Mouse (Mus musculus): ENCODE results near the gene Atp6v1e1.
"Not testable (repeated sequence)": the region's sequence is repeated elsewhere in the genome, so short reads cannot be mapped to it uniquely, and the experiment has no call there.

Gene Atp6v1e1

GRCm38 (mm10) chr6:120822307-120822928 lies at the start of gene Atp6v1e1:
TSS of gene Atp6v1e1 (minus strand) at chr6:120822793.
- peak; percentile 96 for DNase-seq (ENCODE audit: low read depth, low spot score)

DNA sequence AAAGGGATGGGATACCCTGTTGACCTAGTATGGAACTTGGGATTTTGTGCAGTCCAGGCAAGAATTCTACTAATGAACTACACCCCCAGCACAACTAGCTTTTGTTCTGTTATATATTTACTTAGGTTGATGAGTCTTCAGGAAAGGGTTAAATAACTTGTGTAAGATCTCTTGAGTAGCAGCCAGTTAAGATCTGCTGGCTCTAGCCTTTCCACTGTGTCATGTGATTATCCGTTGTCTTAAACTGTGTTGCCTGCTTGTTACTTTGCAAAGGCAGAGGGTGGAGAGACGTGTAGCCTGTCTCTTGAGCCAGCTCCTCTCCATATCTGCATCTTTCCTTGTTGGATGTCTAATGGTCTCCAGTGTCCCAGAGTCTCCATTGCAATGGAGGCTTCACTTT lies 48.7 kb upstream of the Atp6v1e1 start:
- DNase-seq (ENCODE audit: low read depth, low spot score) = no peak

DNA sequence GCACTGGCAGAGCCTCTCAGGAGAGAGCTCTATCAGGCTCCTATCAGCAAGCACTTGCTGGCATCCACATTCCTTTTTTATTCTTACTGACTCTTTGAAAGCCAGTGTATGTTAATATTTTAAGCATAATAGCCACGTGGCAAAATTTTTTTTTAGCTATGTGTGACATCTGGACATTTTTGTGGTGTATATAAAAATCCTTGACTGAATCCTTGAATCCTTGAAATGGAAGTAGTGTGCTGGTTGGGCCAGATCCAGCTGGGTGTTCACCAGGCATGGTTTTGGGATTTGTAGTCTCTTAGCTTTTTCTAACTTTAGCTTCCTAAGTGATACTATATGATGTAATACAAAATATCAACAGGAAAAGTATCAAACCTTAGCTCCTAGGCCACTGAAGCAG lies 46.2 kb upstream of the Atp6v1e1 start:
- peak; percentile 64 for DNase-seq (ENCODE audit: low read depth, low spot score)

DNA sequence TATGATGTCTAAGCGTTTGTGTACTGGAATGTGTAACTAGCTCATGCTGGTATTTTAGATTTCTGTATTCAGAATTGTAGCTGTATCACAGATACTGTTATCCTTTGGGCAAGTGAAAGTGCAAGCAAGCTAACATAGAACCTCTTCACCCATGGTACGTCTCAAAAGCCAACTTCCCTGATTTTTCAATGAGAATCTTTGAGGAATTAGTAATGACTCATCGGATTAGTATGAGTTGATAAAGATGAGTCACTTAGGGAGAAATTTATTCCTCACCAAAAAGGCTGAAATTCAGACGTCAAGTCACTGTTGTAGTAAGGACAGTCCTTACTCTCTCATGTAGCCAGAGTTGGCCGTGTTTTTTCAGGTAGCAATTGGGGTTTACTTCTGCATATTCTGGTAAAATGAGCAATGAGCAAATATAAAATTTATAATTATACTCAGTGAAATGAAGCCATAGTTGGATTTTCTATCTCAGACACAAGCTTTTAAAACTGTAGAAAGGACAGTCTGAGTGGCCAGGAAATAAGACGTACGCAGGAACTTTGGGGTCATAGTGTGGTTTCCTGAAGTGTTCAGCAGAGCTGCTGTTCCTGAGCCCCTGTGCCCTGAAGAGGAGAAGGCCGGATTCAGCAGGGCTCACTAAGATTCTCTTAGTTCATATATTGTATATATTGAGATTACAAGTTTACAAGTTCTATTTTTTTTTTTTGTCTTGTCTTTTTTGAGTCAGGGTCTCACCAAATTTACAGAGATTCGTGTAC lies 43.6 kb upstream of the Atp6v1e1 start:
- no peak for DNase-seq (ENCODE audit: low read depth, low spot score)

DNA sequence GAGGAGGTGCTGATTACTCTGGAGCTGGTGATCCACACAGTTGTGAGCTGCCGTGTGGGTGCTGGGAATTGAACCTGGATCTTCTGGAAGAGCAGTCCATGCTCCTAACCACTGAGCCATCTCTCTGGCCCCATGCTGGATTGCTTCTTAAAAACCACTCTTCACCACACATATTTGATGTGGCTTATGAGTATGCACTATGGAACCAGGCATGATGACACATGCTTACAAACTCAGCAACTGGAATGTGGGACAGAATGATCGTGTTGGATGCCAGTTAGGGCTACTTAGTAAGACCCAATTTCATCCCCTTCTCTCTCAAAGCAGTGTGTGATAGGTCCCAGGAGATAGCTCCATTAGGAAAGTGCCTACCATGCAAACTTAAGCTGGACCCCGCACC lies 37.5 kb upstream of the Atp6v1e1 start:
- DNase-seq (ENCODE audit: low read depth, low spot score) = no peak

DNA sequence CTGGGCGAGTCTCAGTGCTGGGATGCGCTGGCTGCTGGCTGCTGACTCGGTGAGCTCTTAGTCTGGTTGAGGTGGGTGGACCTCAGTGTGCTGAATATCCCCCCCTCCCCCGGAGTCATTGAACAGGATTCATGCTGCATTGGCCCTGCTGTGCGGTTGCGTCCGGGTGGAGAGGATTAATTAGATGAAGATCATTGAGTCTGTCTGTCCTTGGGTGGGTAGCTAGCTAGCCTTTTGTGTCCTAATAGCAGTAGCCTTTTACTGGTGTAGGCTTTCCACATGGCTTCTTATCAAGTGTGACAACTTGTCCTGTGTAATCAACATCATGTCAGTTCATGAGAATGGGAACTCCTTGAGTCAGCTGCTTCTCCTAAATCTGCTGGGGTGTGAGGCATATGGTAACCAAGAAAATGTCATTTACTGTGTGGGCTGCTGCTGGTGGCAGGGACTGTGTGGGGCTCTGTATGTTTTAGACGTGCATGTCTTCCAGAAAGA lies 35.7 kb upstream of the Atp6v1e1 start:
- DNase-seq (ENCODE audit: low read depth, low spot score) = peak; percentile 84

DNA sequence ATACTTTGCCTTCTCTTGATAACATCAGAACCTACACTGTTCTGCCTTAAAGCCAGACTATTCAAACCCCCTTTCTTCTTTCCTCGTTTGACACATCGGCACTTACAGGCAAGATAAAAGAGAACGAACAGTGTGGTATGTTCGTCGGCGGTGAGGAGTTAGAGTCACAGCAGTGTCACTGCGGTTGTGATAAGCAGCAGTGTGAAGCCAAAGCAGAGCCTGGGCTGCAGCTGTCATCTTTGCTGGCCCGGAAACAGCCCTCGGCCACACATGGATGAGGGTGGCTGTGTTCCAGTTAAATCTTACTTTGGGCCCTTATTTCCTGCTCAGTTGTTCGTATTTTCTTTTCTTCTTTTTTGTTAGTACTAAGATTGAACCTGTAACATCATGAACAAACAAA lies 31.8 kb upstream of the Atp6v1e1 start:
- DNase-seq (ENCODE audit: low read depth, low spot score) = no peak

GRCm38 (mm10) chr6:120850720-120851119 lies 28.1 kb upstream of the Atp6v1e1 start:
- DNase-seq (ENCODE audit: low read depth, low spot score) = not testable (repeated sequence)

DNA sequence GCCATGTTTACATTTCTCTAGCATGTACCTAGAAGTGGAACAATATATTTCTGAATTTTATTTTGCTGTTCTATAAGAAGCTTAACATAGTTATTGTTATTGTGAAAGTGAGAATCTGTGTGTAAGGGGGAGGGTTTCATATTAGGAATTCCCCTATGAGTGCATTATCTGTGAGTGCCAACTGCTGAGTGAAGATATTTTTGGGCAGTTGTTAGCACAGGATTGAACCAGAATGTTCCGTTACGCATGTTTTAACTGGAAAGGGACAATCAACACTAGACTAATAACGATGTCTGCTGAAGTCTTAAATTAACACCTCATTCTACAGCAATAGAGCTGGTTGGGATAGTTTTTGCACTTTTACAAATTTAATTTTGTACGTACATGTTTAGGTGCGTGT lies 19.2 kb upstream of the Atp6v1e1 start:
- no peak for DNase-seq (ENCODE audit: low read depth, low spot score)

- DNase-seq (ENCODE audit: low read depth, low spot score) = no peak
These were observed 17.7 kb upstream of the Atp6v1e1 start for GRCm38 (mm10) chr6:120840258-120840657.

- DNase-seq (ENCODE audit: low read depth, low spot score) = no peak
These were observed 14.5 kb upstream of the Atp6v1e1 start for GRCm38 (mm10) chr6:120837152-120837530.

DNA sequence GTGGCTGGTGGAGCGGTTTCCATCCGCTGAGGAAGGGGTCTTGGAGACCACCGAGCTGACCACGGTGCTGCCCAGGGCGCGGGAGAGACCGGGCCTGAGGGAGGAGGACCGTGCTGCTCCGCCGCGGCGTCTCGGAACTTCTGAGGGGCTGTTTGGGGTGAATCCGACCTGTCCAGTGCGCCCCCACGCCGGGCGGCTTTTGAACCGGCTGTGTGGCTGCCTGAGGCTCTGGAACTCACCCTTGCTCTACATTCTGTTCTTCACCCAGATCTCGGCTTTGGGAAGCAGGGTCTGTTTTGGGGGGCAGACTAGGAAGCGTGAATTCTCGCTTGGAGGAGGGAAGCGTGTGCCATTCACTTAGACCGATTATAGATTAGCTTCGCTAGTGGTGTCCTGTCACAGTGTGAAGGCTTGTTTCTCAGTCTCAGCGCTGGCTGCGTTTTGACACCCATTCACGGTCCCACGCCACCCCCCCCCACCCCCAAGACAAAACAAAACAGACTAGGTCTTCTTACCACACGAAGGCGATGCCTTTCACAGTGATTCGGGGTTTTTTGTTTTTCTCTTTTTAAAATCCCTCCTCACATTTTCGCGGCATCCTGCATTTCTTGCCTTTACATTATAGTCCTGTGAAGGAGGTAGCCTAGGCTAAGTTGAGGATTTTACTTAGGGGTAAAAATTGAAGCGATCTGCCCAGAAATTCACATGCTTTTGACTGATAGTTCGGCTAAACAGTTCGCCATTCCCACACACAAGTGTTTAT lies 14.0 kb upstream of the Atp6v1e1 start:
- no peak for DNase-seq (ENCODE audit: low read depth, low spot score)

- peak; percentile 77 for DNase-seq (ENCODE audit: low read depth, low spot score)
These were observed 13.1 kb upstream of the Atp6v1e1 start, which contains the start of gene Bcl2l13 for GRCm38 (mm10) chr6:120835474-120836374. TSS of gene Bcl2l13 (plus strand) at chr6:120836212.

GRCm38 (mm10) chr6:120834766-120835321 lies 12.3 kb upstream of the Atp6v1e1 start:
- no peak for DNase-seq (ENCODE audit: low read depth, low spot score)

GRCm38 (mm10) chr6:120832097-120832496 lies 9.5 kb upstream of the Atp6v1e1 start:
- DNase-seq (ENCODE audit: low read depth, low spot score) = no peak

- no peak for DNase-seq (ENCODE audit: low read depth, low spot score)
These were observed 8.4 kb upstream of the Atp6v1e1 start for GRCm38 (mm10) chr6:120830866-120831608.

DNA sequence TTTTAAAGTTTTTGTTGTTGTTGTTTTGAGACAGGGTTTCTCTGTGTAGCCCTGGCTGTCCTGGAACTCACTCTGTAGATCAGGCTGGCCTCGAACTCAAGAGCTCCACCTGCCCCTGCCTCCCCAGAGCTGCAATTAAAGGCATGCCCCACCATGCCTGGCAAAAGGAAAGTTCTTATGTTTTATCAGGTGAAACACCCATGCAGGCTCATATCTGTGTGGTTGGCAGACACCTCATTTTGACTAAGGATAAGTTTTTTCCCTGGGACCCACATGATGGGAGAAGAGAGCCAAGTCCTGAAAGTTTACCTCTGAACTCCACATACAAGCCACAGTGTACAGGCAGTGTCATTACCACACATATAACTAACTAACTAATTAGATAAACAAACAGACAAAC lies 7.5 kb upstream of the Atp6v1e1 start:
- no peak for DNase-seq (ENCODE audit: low read depth, low spot score)

- no peak for DNase-seq (ENCODE audit: low read depth, low spot score)
These were observed 483 bp upstream of the Atp6v1e1 start for GRCm38 (mm10) chr6:120822937-120823614.

- DNase-seq (ENCODE audit: low read depth, low spot score) = no peak
These were observed 878 bp downstream of the Atp6v1e1 start for GRCm38 (mm10) chr6:120821715-120822114.

GRCm38 (mm10) chr6:120820941-120821340 lies 1.7 kb downstream of the Atp6v1e1 start:
- DNase-seq (ENCODE audit: low read depth, low spot score) = no peak

All from telencephalon, adult 2 months (tissue).